Mouse (Mus musculus) hematopoietic stem cell, adult 5-6 weeks (primary cell): ENCODE results near the gene Olfr1205. TPM values are rescaled to one million over a fixed set of nuclear protein-coding genes. Genes with fewer than 3 reads are reported as not detected.

ENCODE experiments used
- ATAC-seq, 2 experiments: fragments of 125-278 bp in 1 of 2; replicated peaks in 1 of 2; 2 replicates each; pipeline ENCODE4 v1.8.0; 2016 to 2017; ENCODE audit warnings: inconsistent platforms in 2 of 2, mild to moderate bottlenecking in 2 of 2, moderate number of reproducible peaks in 2 of 2, low read depth in 1 of 2, moderate TSS enrichment in 1 of 2; ENCODE audit not compliant: low FRiP score in 2 of 2, poor library complexity in 2 of 2, severe bottlenecking in 2 of 2, insufficient read depth in 1 of 2, low TSS enrichment in 1 of 2
- total RNA-seq: library from RNA; stranded (forward); fragments of 172-1452, 232-1000 nt; gene quantifications from 2 replicates; pipeline ENCODE4 v1.2.3, GENCODE M21; 2017

Gene Olfr1205
- not detected in 2 replicates for total RNA-seq

GRCm38 (mm10) chr2:88829437-88829836, at the start of gene Olfr1205:
TSS of gene Olfr1205 (plus strand) at chr2:88829737.
- ATAC-seq, result no peak

- no peak for ATAC-seq
These were observed 36.8 kb upstream of the Olfr1205 start, which contains the start of gene Olfr1201 for GRCm38 (mm10) chr2:88792736-88793135. TSS of gene Olfr1201 (plus strand) at chr2:88793036.

DNA sequence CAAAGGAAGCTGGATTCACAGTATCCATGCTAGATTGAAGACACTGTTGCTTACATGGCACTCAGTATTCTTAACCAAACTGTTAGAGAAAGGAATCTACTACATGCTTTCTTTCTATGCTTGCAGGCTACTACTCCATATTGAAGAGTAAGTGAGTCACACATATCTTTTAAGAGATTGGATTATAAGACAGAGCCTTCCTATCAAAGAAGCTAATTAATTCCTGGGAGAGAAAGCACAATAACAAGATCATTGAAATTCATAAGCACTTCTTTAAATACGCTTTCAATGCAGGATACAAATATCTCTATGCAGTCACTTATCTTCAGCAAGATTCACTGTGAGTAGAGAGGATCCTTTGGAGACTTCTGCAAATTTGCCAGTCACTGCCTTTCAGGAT, 15.3 kb upstream of the Olfr1205 start, which contains the start of gene Olfr1202:
Olfr1202 (plus strand) TSS at position 301 of the 400 bp plus-strand sequence.
- no peak for ATAC-seq

- ATAC-seq, result no peak
These were observed 8.9 kb downstream of the Olfr1205 start for GRCm38 (mm10) chr2:88838477-88838876.

DNA sequence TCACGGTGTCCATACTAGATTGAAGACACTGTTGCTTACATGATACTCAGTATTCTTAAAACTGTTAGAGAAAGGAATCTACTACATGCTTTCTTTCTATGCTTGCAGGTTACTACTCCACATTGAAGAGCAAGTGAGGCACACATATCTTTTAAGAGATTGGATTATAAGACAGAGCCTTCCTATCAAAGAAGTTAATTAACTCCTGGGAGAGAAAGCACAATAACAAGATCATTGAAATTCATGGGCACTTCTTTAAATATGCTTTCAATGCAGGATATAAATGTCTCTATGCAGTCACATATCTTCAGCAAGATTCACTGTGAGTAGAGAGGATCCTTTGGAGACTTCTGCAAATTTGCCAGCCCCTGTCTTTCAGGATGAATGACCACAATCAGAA, 19.5 kb downstream of the Olfr1205 start, which contains the start of gene Olfr1204:
Olfr1204 (plus strand) TSS at position 301 of the 400 bp plus-strand sequence.
- ATAC-seq, result no peak

DNA sequence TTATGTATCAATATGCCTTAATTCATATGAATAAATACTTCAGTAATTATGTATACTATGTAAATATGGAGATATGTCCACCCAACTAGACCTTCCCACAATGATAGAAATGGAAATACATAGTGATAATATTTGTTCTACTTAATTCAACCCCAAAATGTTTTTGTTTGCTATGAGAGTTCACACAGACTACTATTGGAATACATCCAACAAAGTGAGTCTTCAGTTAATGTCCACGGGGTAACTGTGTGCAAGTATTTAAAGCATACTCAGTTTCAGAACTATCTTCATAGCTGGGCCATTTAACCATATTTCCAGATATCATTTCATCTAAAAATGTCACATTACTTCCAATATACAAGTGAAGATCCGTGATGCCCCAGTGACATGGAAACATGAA, 33.4 kb downstream of the Olfr1205 start, which contains the start of gene Olfr1206:
Olfr1206 (plus strand) TSS at position 301 of the 400 bp plus-strand sequence.
- no peak for ATAC-seq

Other genes starting within 250 kb of the Olfr1205 start
- not detected in 2 replicates for gene Olfr1189, start 243.3 kb upstream of the Olfr1205 start, total RNA-seq
- not detected in 2 replicates for gene Olfr1191-ps1, start 189.2 kb upstream of the Olfr1205 start, total RNA-seq
- not detected in 2 replicates for gene Olfr1192-ps1, start 181.2 kb upstream of the Olfr1205 start, total RNA-seq
- gene Olfr1193, start 154.1 kb upstream of the Olfr1205 start, total RNA-seq, result not detected in 2 replicates
- gene Olfr1195, start 140.6 kb upstream of the Olfr1205 start, total RNA-seq, result not detected in 2 replicates
- not detected in 2 replicates for gene Olfr1196, start 125.1 kb upstream of the Olfr1205 start, total RNA-seq
- gene Olfr1197, start 97.4 kb upstream of the Olfr1205 start, total RNA-seq, result not detected in 2 replicates
- not detected in 2 replicates for gene Olfr1198, start 78.4 kb upstream of the Olfr1205 start, total RNA-seq
- not detected in 2 replicates for gene Olfr1199, start 69.3 kb upstream of the Olfr1205 start, total RNA-seq
- not detected in 2 replicates for gene Olfr1200, start 59.2 kb upstream of the Olfr1205 start, total RNA-seq
- gene Olfr1201, start 36.7 kb upstream of the Olfr1205 start, total RNA-seq, result not detected in 2 replicates
- not detected in 2 replicates for gene Olfr1202, start 15.2 kb upstream of the Olfr1205 start, total RNA-seq
- gene Olfr1204, start 19.6 kb downstream of the Olfr1205 start, total RNA-seq, result not detected in 2 replicates
- not detected in 2 replicates for gene Olfr1206, start 33.5 kb downstream of the Olfr1205 start, total RNA-seq
- gene Olfr1208, start 72.6 kb downstream of the Olfr1205 start, total RNA-seq, result not detected in 2 replicates
- not detected in 2 replicates for gene Olfr1209, start 85.4 kb downstream of the Olfr1205 start, total RNA-seq
- not detected in 2 replicates for gene Olfr1211, start 108.4 kb downstream of the Olfr1205 start, total RNA-seq
- gene Olfr1212, start 124.2 kb downstream of the Olfr1205 start, total RNA-seq, result not detected in 2 replicates
- gene Gm13762, start 150.5 kb downstream of the Olfr1205 start, total RNA-seq, result not detected in 2 replicates
- not detected in 2 replicates for gene Olfr1214, start 162.9 kb downstream of the Olfr1205 start, total RNA-seq
- gene Olfr1215, start 177.2 kb downstream of the Olfr1205 start, total RNA-seq, result not detected in 2 replicates
- not detected in 2 replicates for gene Olfr1216, start 188.6 kb downstream of the Olfr1205 start, total RNA-seq
- gene Olfr1217, start 202.3 kb downstream of the Olfr1205 start, total RNA-seq, result not detected in 2 replicates
- not detected in 2 replicates for gene Olfr1218, start 231.4 kb downstream of the Olfr1205 start, total RNA-seq